Mouse (Mus musculus): ENCODE measurements around the gene Olfr874. TPM values are rescaled to one million over a fixed set of nuclear protein-coding genes. Genes with fewer than 3 reads are reported as not detected.
"Not testable (repeated sequence)": the region's sequence is repeated elsewhere in the genome, so short reads cannot be mapped to it uniquely, and the experiment has no call there.

Olfr874 gene
- polyA plus RNA-seq, 1 experiment from 2014 or later, result not detected

GRCm38 (mm10) chr9:37782766-37783260 lies 37.9 kb downstream of the Olfr874 start:
- H3K4me3 ChIP-seq (ENCODE audit: low read length), result no peak overlapping the region
- no peak overlapping the region for H3K27ac ChIP-seq (ENCODE audit: low read length)
- peak; percentile 44; the same call in 1 of the 2 replicates for ATAC-seq
- no peaks in the 10 kb centered on the region for H3K36me3 ChIP-seq (ENCODE audit: control insufficient read depth, insufficient read depth, low read length)
- 5% methylated on average over 7 of the region's 7 CpGs for WGBS
- H3K9ac ChIP-seq (ENCODE audit: low read depth, low read length), result no peak overlapping the region
- no peaks in the 10 kb centered on the region for H3K27me3 ChIP-seq (replicated peaks; ENCODE audit: control insufficient read depth, insufficient read depth, low read length)
- no peaks in the 10 kb centered on the region for H3K9me3 ChIP-seq (ENCODE audit: control insufficient read depth, low read length)
- peak overlapping the region; percentile 1; the same call in 1 of the 2 replicates for H3K4me2 ChIP-seq (ENCODE audit: low read depth, low read length)
- no peaks in the 10 kb centered on the region for H3K4me1 ChIP-seq (ENCODE audit: control insufficient read depth, insufficient read depth, low read length)

- 70% methylated on average over 9 of the region's 15 CpGs for WGBS
- not testable (repeated sequence) for H3K27me3 ChIP-seq (replicated peaks; ENCODE audit: control insufficient read depth, insufficient read depth, low read length); H3K4me1 ChIP-seq (ENCODE audit: control insufficient read depth, insufficient read depth, low read length); ATAC-seq; H3K27ac ChIP-seq (ENCODE audit: low read length); H3K36me3 ChIP-seq (ENCODE audit: control insufficient read depth, insufficient read depth, low read length); H3K9me3 ChIP-seq (ENCODE audit: control insufficient read depth, low read length); H3K4me2 ChIP-seq (ENCODE audit: low read depth, low read length); H3K4me3 ChIP-seq (ENCODE audit: low read length); H3K9ac ChIP-seq (ENCODE audit: low read depth, low read length)
Measured at GRCm38 (mm10) chr9:37783394-37784387, 38.8 kb downstream of the Olfr874 start.

- Histone ChIP-seq H3K27me3 (replicated peaks; ENCODE audit: control insufficient read depth, insufficient read depth, low read length) (no peaks in the 10 kb centered on the region), H3K36me3 (ENCODE audit: control insufficient read depth, insufficient read depth, low read length) (no peaks in the 10 kb centered on the region), H3K4me3 (ENCODE audit: low read length) (no peak overlapping the region), H3K9me3 (ENCODE audit: control insufficient read depth, low read length) (no peaks in the 10 kb centered on the region), H3K4me1 (ENCODE audit: control insufficient read depth, insufficient read depth, low read length) (no peaks in the 10 kb centered on the region), H3K27ac (ENCODE audit: low read length) (no peak overlapping the region), H3K9ac (ENCODE audit: low read depth, low read length) (no peak overlapping the region), H3K4me2 (ENCODE audit: low read depth, low read length) (no peak overlapping the region)
- ATAC-seq, result no peak
- 75% methylated on average over 2 of the region's 2 CpGs for WGBS
Measured at GRCm38 (mm10) chr9:37786411-37786810, 41.5 kb downstream of the Olfr874 start.

Other genes starting within 250 kb of the Olfr874 start
- gene Esam, start 217.0 kb upstream of the Olfr874 start, polyA plus RNA-seq (2015; fragmentation: Nextera tagmentation; extraction: Ambion mirVana), result 49.2 and 49.4 TPM in 2 replicates
- gene Vsig2, start 205.9 kb upstream of the Olfr874 start, polyA plus RNA-seq (2015; fragmentation: Nextera tagmentation; extraction: Ambion mirVana), result 1.5 and 3.1 TPM in 2 replicates
- gene Nrgn, start 192.2 kb upstream of the Olfr874 start, polyA plus RNA-seq (2015; fragmentation: Nextera tagmentation; extraction: Ambion mirVana), result 2.2 and 2.3 TPM in 2 replicates
- 16.6 and 20.5 TPM in 2 replicates for gene Siae, start 189.4 kb upstream of the Olfr874 start, polyA plus RNA-seq (2015; fragmentation: Nextera tagmentation; extraction: Ambion mirVana)
- gene Spa17, start 131.4 kb upstream of the Olfr874 start, polyA plus RNA-seq (2015; fragmentation: Nextera tagmentation; extraction: Ambion mirVana), result 3.0 and 3.4 TPM in 2 replicates
- 191 and 203 TPM in 2 replicates for gene Tbrg1, start 87.8 kb upstream of the Olfr874 start, polyA plus RNA-seq (2015; fragmentation: Nextera tagmentation; extraction: Ambion mirVana)
- gene Panx3, start 75.9 kb upstream of the Olfr874 start, polyA plus RNA-seq (2015; fragmentation: Nextera tagmentation; extraction: Ambion mirVana), result not detected in 2 replicates
- not detected in 2 replicates for gene Olfr160, start 28.9 kb upstream of the Olfr874 start, polyA plus RNA-seq (2015; fragmentation: Nextera tagmentation; extraction: Ambion mirVana)
- gene Olfr875, start 26.8 kb downstream of the Olfr874 start, polyA plus RNA-seq (2015; fragmentation: Nextera tagmentation; extraction: Ambion mirVana), result not detected in 2 replicates
- not detected in 2 replicates for gene Olfr876, start 57.9 kb downstream of the Olfr874 start, polyA plus RNA-seq (2015; fragmentation: Nextera tagmentation; extraction: Ambion mirVana)
- gene Olfr877, start 109.2 kb downstream of the Olfr874 start, polyA plus RNA-seq (2015; fragmentation: Nextera tagmentation; extraction: Ambion mirVana), result not detected in 2 replicates
- gene Olfr145, start 151.6 kb downstream of the Olfr874 start, polyA plus RNA-seq (2015; fragmentation: Nextera tagmentation; extraction: Ambion mirVana), result not detected in 2 replicates
- gene Olfr878, start 172.7 kb downstream of the Olfr874 start, polyA plus RNA-seq (2015; fragmentation: Nextera tagmentation; extraction: Ambion mirVana), result not detected in 2 replicates
- gene Olfr881, start 246.7 kb downstream of the Olfr874 start, polyA plus RNA-seq (2015; fragmentation: Nextera tagmentation; extraction: Ambion mirVana), result not detected in 2 replicates

Data from intestine, embryonic 16.5 days (tissue).